Mouse (Mus musculus) right cerebral cortex, postnatal 10 days (tissue): ENCODE measurements around the gene Pde4d.

Experiments
- DNase-seq, 2 experiments: peaks; one replicate each; pipeline ENCODE4 v3.0.0; 2021; ENCODE audit warnings: low spot score in 2 of 2

The Pde4d gene

GRCm38 (mm10) chr13:109615785-109616281, 1166.1 kb downstream of the Pde4d start:
- no peak for DNase-seq

DNA sequence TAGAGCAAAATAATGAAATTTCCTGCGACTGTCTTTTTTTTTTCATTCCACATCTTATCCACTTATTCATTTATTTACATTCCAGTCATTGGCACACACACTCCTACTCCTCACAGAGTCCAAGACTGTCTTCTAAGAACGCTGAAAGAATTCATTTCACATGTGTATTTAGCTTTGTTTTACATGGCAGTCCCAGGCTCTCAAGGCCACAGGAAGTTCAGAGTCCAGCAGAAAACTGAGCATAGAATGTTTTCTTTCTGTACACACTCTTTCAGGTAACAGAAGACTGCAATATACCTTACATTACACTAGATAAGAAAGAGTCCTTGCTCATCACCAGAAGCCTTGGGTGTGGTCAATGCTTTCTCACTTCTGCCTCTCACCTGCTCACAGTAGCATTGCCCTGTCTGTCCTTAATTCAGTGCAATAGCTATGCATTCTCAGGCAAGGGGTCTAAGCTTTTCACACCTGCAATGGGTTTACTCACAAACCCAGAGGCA, 1169.5 kb downstream of the Pde4d start:
- DNase-seq: no peak

DNA sequence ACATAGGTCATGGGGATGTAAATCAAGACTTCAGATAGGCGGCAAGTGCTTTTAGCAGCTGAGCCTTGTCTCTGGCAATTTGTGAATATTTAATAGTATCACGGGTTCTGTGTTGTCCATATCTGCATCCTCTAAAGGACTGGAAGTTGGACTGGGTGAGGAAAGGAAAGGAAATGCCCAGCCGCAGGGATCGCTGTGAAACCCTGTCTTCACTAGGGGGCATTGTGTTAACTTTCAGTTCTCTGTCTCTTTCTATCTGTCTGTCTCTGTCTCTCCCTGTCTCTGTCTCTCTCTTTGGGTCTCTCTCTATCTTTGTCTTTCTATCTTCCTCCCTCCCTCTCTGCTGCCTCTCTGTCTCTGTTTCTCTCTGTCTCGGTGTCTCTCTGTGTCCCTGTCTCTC, 1172.5 kb downstream of the Pde4d start:
- DNase-seq: no peak

- no peak for DNase-seq
Observed at GRCm38 (mm10) chr13:109623201-109623600, 1173.5 kb downstream of the Pde4d start.

DNA sequence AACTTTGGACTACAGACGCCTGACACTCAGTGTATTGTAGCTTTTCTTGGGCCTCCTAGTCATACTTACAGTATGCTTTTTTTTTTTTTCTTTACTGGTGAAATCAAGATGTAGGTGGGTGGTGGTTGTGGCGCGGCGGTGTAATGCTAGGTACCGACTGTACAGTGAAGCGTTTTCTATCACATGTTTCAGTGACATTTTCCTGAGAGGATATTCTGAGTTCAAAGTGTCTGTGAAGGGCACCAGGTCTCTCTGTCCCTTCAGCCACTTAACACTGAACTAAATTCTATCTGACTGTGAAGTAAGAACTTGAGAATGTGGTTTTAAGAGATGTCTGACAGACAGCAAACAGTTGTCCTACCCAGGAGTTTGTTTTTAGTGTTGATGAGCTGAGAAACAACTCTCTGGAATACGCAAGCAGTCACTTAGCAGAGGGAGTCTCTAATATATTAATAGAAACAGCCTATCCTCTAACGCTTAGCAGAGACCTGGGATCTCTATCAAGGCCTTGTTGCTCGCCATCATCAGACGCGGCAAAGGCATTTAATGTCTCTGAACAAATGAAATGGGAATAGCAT, 1175.1 kb downstream of the Pde4d start:
- no peak for DNase-seq

DNA sequence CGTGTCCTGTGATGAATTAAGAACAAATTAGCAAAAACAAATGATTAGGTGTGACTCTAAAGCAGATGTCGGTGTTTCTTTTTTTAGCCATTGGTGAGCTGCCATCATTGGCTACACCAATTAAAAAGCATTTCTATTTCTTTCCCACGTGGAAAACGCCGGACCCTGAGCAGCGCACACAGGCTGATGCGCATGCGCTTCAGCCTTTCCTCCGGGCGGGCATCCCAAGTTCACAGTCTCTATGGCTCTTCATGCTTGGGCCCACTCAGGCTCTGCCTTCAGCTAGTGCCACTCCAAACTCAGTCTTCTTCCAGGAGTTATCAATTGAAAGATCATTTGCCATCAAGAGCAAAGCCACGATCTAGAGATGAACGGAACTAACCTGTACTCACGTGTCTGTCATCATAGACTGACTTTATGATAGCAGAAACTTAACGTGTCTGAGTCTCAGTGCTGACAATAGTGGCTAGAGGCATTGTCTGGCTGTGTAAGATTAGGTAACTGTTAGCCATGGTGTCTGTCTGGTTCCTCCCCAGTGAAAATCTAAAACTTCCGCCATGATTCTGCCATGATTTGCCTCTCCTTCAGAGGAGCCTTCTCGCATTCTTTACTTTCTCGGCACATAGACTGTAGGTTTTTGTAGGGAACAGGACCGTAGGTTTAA, 1175.8 kb downstream of the Pde4d start:
- DNase-seq: no peak

DNA sequence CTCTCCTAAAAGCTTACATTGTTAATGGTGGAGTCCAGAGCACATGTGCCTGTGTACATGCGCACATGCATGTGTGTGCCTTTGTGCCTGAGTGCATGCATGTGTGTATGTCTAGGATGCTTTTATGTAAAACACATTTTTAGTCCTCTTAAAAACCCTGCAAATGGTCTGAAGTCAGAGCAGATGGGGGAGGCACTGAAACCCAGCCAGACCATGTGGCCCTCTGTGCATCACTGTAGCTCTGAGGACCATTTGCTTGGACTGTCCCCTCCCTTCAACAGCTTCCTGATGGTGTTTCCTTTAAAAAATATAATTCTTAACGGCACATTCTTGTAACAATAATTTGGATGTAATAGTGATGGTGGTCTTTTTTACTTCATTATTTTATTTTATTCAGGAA, 1177.5 kb downstream of the Pde4d start:
- DNase-seq: no peak

- DNase-seq: no peak
Observed at GRCm38 (mm10) chr13:109628606-109629005, 1178.9 kb downstream of the Pde4d start.

DNA sequence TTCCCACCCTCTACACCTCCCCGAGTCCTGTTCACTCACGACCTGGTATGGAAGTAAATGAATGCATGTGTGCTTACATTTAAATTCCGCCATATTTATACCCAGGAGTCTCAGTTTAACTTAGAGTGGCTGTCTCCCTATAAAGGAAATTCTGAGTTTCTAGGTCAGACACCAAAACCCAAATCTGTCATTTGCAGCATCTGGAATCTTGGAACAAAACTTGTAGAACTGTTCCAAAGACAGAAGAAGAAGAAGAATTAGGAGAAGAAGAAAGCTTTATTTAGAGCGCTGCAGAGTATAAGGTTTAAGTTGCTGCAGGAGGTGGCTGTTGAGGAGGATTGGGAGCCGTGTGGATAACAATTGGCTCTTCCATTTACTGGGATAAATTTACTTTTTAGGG, 1179.5 kb downstream of the Pde4d start:
- no peak for DNase-seq

DNA sequence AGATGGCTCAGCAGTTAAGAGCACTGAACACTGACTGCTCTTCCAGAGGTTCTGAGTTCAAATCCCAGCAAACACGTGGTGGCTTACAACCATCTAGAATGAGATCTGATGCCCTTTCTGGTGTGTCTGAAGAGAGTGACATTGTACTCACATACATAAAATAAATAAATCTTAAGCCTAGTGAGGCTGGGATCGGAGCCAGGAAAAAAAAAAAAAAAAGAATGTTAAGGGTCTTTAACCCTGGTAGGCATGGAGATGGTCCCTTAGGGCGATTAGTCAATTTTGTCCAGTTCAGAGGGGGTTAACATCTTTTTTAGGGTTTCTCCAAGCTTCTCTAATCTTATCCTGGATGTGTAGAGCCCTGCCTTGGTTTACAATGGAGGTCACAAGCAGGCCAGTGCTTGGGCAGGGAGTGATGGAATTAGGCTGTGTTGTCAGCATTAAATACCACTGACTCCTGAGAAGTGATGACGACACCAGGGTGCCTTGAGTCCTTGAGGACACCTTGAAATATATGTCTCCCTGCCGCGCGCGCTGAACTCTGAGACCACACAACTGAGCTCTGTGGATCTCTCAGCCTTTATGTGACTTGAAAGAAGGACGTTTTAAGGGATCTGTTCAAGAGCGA, 1181.8 kb downstream of the Pde4d start:
- DNase-seq: no peak

GRCm38 (mm10) chr13:109632387-109633036, 1182.8 kb downstream of the Pde4d start:
- DNase-seq: no peak

GRCm38 (mm10) chr13:109633037-109633418, 1183.3 kb downstream of the Pde4d start:
- DNase-seq: no peak

GRCm38 (mm10) chr13:109635901-109636520, 1186.3 kb downstream of the Pde4d start:
- no peak for DNase-seq

GRCm38 (mm10) chr13:109638273-109638672, 1188.5 kb downstream of the Pde4d start:
- DNase-seq: no peak

- no peak for DNase-seq
Observed at GRCm38 (mm10) chr13:109639286-109639685, 1189.5 kb downstream of the Pde4d start.

DNA sequence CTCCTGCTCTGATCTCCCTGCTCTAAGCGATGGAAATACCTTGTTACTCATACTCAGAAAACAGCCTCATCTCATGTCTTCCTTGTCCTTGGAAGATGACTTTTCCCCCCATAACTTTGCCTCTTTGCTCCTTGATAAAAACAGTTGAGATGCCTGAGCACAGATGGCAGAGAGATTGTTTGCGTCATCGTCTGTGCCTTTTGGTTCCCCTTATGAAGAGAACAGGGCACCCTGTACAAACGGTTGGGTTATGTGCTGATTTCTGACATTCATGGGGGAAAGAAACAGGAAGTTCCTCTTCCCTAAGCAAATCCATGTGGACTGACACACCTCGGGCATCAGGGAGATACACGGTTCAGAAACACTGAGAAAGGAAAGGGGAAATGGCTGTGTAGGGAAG, 1191.8 kb downstream of the Pde4d start:
- DNase-seq: no peak

DNA sequence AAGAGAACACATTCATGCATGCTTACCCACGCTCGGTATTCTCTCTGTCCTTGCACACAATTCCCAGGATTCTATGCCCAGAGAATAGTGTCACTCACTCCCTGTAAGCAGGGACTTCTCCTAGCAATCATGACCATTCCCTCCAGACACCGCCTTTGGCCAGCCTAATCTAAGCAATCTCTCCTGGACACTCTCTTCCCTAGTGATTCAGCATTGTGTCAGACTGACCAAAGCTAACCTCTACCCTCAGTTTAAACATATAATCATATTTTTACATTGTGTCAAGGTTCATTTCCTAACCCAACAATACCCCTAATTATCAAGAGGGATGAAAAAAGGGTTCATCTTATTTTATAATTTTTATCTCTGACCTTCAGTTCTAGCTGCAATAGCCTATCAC, 1193.7 kb downstream of the Pde4d start:
- DNase-seq: no peak

DNA sequence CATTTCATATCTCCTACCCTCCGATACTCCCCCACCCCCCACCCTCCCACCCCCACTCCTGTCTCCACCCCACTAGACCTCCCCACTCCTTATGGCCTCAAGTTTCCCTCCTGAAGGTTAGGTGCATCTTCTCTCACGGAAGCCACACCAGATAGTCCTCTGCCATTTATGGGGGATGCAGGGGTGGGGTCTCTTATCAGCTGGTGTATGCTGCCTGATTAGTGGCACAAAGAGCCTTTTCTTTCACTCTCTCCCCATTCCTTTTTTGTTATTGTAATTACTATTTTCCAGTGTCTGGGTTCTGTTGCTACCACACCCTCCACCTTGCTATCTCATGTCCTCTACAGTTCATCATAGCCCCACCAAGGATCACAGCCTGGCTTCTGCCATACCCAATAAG, 1194.3 kb downstream of the Pde4d start:
- DNase-seq: no peak

GRCm38 (mm10) chr13:109645284-109645909, 1195.6 kb downstream of the Pde4d start:
- DNase-seq: no peak

DNA sequence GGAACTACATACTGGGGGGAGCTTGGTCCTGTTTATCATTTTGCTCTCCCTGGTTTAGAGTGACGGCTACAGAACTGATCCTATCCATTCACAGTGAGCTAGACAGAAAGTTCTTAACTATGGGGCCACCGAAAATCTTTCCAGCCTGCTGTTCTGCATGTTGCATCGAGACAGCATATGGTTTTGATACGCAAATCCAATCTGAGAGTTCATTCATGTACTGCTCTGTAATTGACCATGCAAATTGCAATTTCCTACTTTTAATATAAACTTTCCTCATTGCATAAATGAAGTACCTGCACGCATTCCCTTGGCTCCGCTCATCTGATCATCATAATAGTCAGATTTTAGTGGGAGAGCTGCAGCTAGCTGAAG, 1196.1 kb downstream of the Pde4d start:
- no peak for DNase-seq

- DNase-seq: no peak
Observed at GRCm38 (mm10) chr13:109646597-109647232, 1197.0 kb downstream of the Pde4d start.
